Mouse (Mus musculus) C2C12 (cell line): Measurements from ENCODE around the gene Sox6.

ENCODE experiments used
- CTCF ChIP-seq: IDR thresholded peaks from one replicate; pipeline ENCODE4 v1.5.1; 2011; ENCODE audit not compliant: control insufficient read depth, insufficient read depth, insufficient read length
- MYOD1 ChIP-seq: IDR thresholded peaks from one replicate; pipeline ENCODE4 v1.6.1; 2011; ENCODE audit warnings: low read depth; ENCODE audit not compliant: control insufficient read depth, insufficient read length
- USF1 ChIP-seq: IDR thresholded peaks from one replicate; pipeline ENCODE4 v1.6.1; 2011; ENCODE audit warnings: low read depth, mild to moderate bottlenecking, control low read depth, moderate library complexity

DNA sequence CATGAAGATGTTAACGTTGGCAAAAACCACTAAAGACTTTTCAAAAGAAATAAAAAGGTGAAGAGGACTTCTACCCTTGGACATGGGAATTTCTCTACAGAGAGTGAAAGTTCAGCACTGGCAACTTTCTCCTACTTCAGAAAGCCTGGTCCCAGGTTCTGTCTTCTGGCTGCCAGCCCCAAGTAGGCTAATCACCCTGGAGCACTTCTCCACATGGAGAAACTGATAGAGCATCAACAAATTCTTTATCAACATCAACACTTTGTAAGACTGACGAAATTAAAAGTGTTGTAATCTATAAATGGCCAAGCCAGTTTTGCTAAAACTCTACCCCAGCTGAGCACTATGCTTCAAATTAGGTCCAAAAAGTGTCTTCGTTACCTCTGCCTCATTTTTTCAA, 193.7 kb downstream of the Sox6 start:
- TF ChIP-seq MYOD1, result no peak
- TF ChIP-seq USF1, result no peak
- TF ChIP-seq CTCF, result no peak
